Mouse (Mus musculus): Measurements from ENCODE around the gene Ndufaf8.

Ndufaf8 gene

GRCm38 (mm10) chr11:120098588-120099511 lies at the start of gene Ndufaf8, which contains the start of gene Tepsin:
Ndufaf8 (plus strand) TSS chr11:120098928.
Tepsin (minus strand) TSS chr11:120098731.
- DNase-seq (ENCODE audit: low spot score): peak; percentile 96

DNA sequence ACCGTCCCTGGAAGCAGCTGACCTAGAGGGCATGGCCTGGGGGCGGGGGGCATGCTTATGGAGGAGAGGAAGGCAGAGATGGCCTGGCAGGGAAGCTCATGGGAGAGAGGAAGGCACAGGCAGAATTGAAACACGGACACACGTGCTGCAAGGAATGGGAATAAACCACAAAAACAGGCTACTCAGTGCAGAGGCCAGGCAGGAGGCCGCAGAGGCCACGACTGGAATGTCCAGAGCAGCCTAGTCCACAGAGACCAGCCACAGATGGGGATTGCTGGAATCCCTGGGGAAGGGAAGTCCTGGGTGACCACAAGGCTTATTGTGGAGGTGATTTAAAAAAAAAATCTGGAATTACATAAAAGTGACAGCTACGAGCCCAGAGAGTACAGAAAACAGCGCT lies 49.7 kb upstream of the Ndufaf8 start:
- no peak for DNase-seq (ENCODE audit: low spot score)

DNA sequence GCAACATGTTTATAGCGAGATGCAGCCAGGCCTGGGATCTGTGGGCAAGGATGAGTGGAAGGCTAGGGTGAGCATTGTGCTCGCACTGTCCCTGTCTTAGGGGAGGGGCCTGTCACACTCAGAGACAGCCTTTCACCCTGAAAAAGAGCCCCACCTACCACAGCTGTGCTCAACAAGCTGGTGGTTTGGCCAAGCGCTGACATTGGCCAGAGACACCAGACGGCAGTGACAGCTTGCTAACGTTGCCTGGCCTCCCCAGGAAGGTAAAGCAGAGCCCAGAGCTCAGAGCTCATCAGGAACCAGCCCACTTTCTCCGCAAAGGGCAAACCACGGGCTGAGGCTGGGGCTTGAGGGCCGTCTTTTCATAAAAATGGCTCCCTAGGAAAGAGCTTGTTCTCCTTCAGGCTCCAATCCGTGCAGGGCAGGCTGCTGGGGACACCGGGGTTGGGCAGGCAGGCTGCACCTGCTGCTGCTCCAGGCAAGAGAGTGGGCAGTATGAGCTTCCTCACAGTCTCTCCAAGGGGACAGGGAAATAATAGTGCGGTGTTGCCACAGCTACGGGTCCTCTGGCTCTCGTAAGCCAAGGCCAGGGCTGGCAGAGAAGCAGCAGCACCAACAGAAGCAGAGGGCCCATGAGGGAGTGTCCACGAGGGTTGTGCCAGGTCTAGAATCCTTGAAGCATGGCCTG lies 47.5 kb upstream of the Ndufaf8 start:
- no peak for DNase-seq (ENCODE audit: low spot score)

- DNase-seq (ENCODE audit: low spot score): no peak
Observed at GRCm38 (mm10) chr11:120052274-120052673, 46.5 kb upstream of the Ndufaf8 start.

- no peak for DNase-seq (ENCODE audit: low spot score)
Observed at GRCm38 (mm10) chr11:120053846-120054245, 44.9 kb upstream of the Ndufaf8 start.

DNA sequence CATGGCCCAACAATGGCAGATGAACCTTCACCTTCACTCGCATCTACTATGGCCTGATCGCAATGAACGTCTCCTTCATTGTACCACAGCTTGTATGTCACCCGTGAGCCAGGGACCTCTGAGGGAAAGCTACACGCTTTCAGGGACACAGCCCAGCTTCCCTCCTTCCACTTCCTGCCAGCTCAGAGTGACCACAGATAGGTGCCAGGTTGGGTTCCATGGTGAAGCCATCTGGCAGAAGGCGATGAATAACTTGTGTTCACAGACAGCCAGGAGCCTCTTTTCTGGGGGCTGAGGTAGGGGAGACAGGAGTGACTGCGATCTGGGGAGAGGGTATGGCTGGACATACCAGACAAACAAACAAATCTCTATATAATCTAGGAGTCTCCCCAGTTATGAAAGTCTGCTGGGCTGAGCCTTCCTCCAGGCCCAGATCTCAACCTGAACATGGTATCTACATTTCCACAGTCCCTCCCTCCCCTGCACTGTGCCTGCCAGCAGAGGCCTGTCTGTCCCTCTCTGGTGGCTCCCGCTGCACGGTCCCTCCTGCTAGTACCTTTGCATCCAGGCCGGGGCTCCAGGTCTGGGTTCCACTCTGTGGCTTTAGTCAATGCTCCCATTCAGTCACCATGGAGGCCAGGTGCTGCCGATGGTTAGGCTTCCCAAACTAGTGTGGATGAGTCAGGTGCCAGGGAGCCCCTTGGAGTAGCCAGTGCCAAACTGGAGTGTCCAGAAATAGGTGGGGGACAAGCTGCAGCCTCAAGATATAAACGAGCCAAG lies 42.6 kb upstream of the Ndufaf8 start:
- no peak for DNase-seq (ENCODE audit: low spot score)

DNA sequence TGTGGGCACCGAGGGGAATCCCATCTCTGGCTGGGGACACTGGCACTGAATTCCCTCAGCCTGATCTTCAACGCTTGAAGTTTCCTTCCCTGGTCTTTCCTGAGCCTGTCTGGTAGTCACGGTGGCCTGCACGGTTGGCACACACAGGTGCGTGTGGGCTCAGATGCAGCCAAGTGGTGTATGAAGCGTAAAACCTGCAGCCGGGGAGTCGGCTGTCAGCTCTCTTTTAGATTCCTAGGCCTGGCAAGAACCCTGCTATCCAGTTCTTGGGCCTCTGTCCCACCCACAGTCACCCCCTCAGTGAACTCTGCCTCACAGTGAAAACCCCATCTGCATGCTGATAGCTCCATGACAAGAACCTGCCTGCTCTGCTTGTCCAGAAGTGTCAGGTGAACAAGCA lies 38.1 kb upstream of the Ndufaf8 start:
- no peak for DNase-seq (ENCODE audit: low spot score)

DNA sequence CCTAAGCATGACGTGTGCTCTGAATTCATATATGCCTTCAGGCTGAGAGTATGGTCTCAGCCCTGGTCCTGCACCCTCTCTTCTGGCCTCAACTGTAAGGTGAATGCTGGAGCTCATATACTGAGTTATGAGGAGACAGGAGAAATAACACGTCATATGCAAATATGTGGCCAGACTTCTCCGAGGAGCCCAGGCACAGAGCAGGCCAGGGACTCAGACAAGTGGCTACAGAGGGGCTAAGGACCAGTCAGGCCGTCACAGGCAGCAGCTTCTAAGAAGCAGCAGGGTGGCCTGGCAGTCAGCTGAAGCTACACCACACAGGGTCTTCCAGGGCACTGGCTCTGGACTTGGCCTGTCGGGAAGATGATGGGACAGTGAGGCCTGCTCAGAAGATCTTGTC lies 35.4 kb upstream of the Ndufaf8 start:
- DNase-seq (ENCODE audit: low spot score): no peak

DNA sequence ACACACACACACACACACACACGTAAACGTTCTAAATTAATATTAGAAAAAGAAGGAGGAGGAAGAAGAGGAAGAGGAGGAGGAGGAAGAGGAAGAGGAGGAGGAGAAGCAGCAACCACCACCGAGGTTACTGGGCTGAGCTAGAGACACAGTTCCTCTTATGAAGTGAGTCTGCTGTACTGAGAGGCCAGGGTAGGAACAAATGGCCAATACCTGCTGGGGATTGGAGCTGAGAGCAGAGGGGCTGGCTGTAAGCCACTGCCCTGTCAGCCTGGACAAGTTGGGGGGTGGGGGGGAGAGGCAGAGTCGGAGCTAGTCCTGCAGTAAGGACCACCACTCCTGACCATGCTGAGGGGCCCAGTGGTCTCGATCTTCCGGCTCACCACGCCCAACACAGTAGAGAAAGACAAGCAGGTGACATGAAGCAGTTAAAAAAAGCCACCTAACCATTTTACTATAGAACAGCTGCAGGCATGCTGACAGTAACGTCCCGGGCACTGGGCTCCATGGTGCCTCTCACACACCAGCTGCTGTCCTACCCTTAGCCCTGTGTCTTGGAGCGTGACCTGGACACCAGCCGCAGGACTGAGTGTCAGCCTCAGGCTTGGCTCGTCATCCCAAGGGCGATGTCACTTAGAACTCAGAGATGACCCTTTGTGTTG lies 34.6 kb upstream of the Ndufaf8 start:
- DNase-seq (ENCODE audit: low spot score): no peak

GRCm38 (mm10) chr11:120064668-120065040 lies 34.1 kb upstream of the Ndufaf8 start:
- no peak for DNase-seq (ENCODE audit: low spot score)

- DNase-seq (ENCODE audit: low spot score): peak; percentile 64
Observed at GRCm38 (mm10) chr11:120065291-120065690, 33.4 kb upstream of the Ndufaf8 start.

DNA sequence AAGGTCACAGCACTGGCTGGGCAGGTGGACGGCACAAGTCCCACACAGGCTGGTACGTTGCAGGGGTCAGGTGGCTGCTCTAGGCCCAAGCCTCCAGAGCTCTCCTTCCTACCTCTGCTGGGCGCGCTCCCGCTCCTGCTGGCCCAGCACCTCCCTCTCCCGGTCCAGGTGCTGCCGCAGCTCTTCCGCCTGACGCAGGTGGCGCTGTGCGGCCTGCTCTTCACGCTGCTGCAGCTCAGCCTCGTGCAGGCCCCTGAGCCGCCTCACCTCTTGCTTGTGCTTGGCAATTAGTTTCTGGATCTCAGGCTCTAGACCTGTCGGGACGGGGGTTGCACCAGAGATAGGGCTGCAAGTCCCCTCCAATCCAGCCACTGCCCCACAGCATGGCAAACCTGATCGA lies 30.9 kb upstream of the Ndufaf8 start:
- no peak for DNase-seq (ENCODE audit: low spot score)

DNA sequence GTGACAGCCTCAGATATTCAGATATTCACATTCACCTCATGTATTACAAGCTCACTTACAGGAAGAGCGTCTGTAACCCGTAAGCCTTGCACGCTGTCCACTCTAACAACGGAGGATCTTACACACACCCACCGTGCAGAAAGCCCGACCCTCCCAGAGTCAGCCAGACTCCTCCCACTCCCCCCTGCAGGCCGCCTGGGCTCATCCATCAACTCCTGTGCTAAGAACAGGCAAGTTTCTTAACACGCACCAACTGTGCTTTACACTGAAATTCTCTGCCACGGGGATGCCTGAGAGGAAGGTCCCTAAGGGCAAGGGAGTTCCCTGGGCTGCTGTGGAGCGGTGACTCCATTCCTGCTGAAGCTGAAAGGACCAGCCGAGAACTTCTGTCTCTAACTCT lies 29.5 kb upstream of the Ndufaf8 start:
- no peak for DNase-seq (ENCODE audit: low spot score)

- no peak for DNase-seq (ENCODE audit: low spot score)
Observed at GRCm38 (mm10) chr11:120070286-120070930, 28.3 kb upstream of the Ndufaf8 start.

- DNase-seq (ENCODE audit: low spot score): no peak
Observed at GRCm38 (mm10) chr11:120071065-120071464, 27.7 kb upstream of the Ndufaf8 start.

DNA sequence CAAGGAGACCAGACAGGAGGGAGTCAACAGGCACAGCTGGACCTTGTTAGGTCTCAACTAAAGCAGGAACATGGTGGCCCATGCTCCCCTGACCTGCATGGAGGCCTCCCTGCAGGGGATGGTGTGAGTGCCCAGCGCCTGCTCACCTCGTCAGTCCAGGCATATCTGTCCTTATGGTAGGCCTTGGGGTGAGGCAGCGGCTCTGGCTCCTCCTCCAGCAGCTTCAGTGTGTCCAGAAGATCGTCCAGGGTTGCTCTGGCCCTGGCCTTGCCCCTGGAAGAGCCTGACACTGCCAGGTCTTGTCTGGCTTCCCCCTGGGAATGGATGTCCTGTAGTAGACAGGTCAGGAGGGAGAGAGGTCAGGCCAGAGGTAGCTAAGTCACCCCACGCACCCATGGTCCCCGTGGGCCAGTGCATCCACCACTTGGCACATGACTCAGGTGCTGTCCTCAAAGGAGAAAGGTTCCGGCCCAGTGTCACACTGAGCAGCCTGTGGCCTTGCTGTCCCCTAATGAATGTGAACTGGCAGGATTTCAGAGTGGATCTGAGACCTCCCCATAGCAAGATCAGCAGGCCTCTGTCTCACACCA lies 26.9 kb upstream of the Ndufaf8 start:
- DNase-seq (ENCODE audit: low spot score): no peak

DNA sequence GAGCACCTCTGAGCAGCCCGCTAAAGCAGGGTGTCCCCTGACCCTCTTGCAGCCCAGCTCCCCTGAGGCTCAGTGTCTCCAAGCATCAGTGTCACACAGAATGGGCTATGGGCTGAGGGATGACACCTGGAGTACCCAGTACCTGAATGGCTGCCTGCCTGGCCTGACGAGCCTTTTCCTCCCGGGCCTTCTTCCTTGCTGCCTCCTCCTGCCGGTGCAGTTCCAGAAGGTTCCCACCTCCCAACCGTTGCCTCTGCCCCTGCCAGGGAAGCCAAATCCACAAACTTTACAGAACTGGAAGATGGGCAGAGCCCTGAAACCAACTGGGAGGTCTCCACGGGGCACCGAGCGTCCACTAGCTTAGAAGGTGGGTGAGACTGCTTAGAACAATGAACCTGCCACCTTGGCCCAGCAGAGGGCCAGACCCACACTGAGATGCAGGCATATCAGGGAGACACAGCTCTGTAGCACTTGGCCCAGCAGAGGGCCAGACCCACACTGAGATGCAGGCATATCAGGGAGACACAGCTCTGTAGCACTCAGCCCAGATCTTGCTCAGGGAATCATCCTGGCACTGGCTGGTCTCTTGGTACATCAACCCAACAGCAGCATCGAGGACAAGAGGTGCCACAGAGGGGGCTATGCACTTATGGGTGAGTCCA lies 25.6 kb upstream of the Ndufaf8 start:
- no peak for DNase-seq (ENCODE audit: low spot score)

DNA sequence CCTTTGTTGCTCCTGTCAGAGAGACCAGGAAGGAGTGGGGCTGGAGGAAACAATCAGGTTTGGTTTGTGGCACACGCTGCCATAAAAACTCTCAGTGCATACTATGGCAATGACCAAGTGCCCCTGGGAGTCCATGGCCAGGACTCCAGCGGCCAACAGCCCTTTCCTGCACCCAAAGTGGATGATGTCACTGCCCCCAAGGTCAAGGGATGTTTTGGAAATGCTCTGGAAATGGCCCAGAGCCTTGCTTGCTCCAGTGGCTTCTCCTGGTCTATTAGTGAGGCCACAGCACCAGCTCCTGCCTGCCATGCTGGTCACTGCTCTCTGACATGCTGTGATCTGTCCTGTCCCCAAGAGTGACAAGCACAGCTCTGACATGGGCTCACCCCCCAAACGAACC lies 22.5 kb upstream of the Ndufaf8 start:
- no peak for DNase-seq (ENCODE audit: low spot score)

DNA sequence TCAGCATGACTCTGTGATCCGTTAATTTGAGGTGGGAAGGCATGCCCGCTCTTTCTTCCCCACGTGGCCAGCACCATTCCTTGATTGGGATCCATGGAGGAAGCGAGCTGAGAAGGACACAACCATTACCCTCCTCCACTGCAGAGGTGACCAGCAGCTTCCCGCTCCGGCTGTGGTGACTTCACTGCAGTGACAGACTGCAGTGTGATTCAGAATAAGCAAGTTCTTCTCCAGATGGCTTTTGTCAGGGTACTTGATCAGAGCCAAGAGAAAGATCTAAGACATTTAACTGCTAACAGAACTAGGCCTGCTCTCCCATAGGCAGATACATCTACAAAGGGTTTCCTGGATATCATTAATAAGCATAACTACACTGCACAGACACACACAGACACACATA lies 18.4 kb upstream of the Ndufaf8 start:
- no peak for DNase-seq (ENCODE audit: low spot score)

- DNase-seq (ENCODE audit: low spot score): no peak
Observed at GRCm38 (mm10) chr11:120085891-120086627, 12.7 kb upstream of the Ndufaf8 start.

Measured in urinary bladder, postnatal 25 days (tissue).